Mouse (Mus musculus) lung, embryonic 14.5 days (tissue): Measurements from ENCODE around the gene Gpr156. TPM values are rescaled to one million over a fixed set of nuclear protein-coding genes. Genes with fewer than 3 reads are reported as not detected.
"Not testable (repeated sequence)": the region's sequence is repeated elsewhere in the genome, so short reads cannot be mapped to it uniquely, and the experiment has no call there.

ENCODE experiments used
- ATAC-seq: fragments of 200-750 bp; cut with Nextera tagmentation; 2 replicates; pipeline ENCODE4 v1.8.0; 2017; ENCODE audit warnings: mild to moderate bottlenecking, moderate TSS enrichment, moderate library complexity; ENCODE audit not compliant: insufficient read depth
- DNase-seq: peaks from one replicate; pipeline ENCODE4 v3.0.0-alpha.2; 2015
- H3K27ac ChIP-seq: fragments of 300-500 bp; sonication (generic); 2 replicates; pipeline ENCODE4 v1.5.1; 2014; ENCODE audit warnings: low read depth, mild to moderate bottlenecking, moderate library complexity
- H3K27me3 ChIP-seq: fragments of 300-500 bp; sonication (generic); 2 replicates; pipeline ENCODE4 v1.6.1; 2014; ENCODE audit warnings: low read length, control low read depth; ENCODE audit not compliant: insufficient read depth
- H3K36me3 ChIP-seq: fragments of 300-500 bp; sonication (generic); 2 replicates; pipeline ENCODE4 v1.6.1; 2014; ENCODE audit warnings: control low read depth; ENCODE audit not compliant: insufficient read depth
- H3K4me1 ChIP-seq: fragments of 300-500 bp; sonication (generic); 2 replicates; pipeline ENCODE4 v1.6.1; 2014; ENCODE audit warnings: antibody characterized with exemption, control low read depth; ENCODE audit not compliant: insufficient read depth
- H3K4me2 ChIP-seq: fragments of 300-500 bp; sonication (generic); 2 replicates; pipeline ENCODE4 v1.6.1; 2014; ENCODE audit warnings: mild to moderate bottlenecking
- H3K4me3 ChIP-seq: fragments of 300-500 bp; sonication (generic); 2 replicates; pipeline ENCODE4 v1.5.1; 2014; ENCODE audit warnings: low read depth, low read length
- H3K9ac ChIP-seq: fragments of 300-500 bp; sonication (generic); 2 replicates; pipeline ENCODE4 v1.6.1; 2014
- H3K9me3 ChIP-seq: fragments of 300-500 bp; sonication (generic); 2 replicates; pipeline ENCODE4 v1.6.1; 2016; ENCODE audit warnings: low read depth, low read length, control low read depth
- CTCF ChIP-seq: IDR thresholded peaks from 2 replicates; pipeline ENCODE4 v1.5.1; 2016; ENCODE audit warnings: antibody characterized with exemption, low read depth
- WGBS: fragments of 180-500 bp; shearing (Covaris S2); extraction: QIAGEN DNeasy Blood & Tissue Kit; methylation state at CpG from one replicate; pipeline ENCODE4 v1.1.7; 2014; 5-methylcytosine and 5-hydroxymethylcytosine counted together
- polyA plus RNA-seq: library from polyadenylated mRNA; unstranded; fragments of >200 nt; fragmentation: Nextera tagmentation; extraction: Ambion mirVana; gene quantifications from 2 replicates; pipeline ENCODE4 v1.2.1, GENCODE M21; 2014

Gene Gpr156
- polyA plus RNA-seq, 1 experiment from 2014 or later = 1.4 TPM

DNA sequence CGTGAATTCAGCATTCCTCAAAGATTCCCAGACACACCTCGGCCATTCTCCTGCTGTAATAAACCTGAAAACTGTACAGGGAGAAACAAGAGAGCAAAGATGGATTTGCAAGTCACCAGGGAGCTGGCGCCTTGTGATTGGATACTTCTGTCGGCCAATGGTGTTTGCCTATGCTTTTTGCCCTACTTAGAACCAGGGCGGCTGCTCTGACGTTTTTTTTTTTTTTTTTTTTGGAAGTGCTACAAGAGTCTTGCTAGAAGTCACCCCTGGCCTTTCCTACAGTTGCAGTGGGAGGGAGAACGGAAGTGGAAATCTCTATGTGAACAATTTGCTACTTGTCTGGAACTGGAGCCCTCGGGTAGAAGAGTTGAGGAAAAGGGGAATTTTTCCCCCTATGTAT, 56.1 kb downstream of the Gpr156 start:
- ATAC-seq (no peak), DNase-seq (peak; percentile 30)
- Histone ChIP-seq H3K27me3 (no peaks in the 10 kb centered on the region), H3K36me3 (no peaks in the 10 kb centered on the region), H3K4me2 (no peak overlapping the region), H3K4me3 (no peak overlapping the region), H3K9me3 (no peaks in the 10 kb centered on the region), H3K4me1 (peaks cover 5% of the 10 kb centered on the region; the same call in 1 of the 2 replicates), H3K27ac (no peak overlapping the region), H3K9ac (no peak overlapping the region)
- WGBS = 34% methylated on average over 8 of the region's 8 CpGs
- TF ChIP-seq CTCF = no peak

DNA sequence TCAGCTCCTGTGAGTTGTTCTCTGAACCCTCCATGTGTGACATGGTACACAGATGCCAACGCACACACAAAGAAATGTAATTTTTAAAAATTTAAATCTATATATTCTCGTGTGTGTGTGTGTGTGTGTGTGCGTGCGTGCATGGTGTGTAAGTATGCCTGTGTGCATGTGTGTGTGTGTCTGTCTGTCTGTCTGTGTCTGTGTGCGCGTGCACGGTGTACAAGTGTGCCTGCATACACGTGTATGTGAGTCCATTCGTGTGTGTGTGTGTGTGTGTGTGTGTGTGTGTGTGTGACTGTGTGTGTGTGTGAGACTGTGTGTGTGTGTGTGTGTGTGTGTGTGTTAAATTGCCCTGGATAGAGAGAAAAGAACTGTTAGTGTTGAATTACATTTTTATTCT, 56.9 kb downstream of the Gpr156 start:
- not testable (repeated sequence) for H3K36me3 ChIP-seq

DNA sequence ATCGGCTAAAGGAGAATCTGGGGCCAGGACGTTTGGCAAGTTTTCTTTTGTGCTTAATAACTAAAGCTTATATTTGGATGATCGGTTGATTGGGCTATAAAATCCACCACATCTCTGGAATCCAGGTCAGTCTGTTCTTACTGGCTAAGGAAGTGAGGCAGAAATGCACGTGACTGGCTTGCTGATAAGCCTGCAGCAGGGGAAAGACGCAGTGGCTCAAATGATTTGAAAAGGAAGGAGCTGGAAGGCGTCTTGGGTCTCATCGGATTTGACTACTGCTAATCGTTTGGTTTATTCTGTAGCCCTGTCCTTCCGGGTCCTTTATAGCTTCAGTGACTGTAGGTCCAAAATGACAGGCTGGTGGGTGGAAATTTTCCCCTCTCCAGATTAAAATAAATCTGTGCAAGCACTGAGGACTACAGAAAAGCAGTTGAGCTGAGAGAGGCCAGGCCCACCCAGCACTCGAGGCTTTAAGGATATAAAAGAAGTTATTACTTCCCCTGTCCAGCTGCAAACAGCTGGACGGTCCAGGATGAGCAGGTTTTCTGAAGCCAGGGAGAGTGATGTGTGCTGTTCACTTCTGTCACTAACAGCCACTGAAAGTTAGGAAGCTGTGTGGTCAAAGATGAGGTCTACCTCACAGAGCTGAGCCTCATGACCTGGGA, 57.7 kb downstream of the Gpr156 start:
- Histone ChIP-seq H3K27ac (no peak overlapping the region), H3K4me2 (no peak overlapping the region)

More for the DNA sequence above, 56.9 kb downstream of the Gpr156 start:
- H3K4me1 ChIP-seq, H3K9ac ChIP-seq, H3K27ac ChIP-seq, H3K9me3 ChIP-seq, H3K4me3 ChIP-seq, ATAC-seq, H3K27me3 ChIP-seq, DNase-seq, H3K4me2 ChIP-seq: not testable (repeated sequence)
- WGBS = 89% methylated on average over 9 of the region's 9 CpGs

DNA sequence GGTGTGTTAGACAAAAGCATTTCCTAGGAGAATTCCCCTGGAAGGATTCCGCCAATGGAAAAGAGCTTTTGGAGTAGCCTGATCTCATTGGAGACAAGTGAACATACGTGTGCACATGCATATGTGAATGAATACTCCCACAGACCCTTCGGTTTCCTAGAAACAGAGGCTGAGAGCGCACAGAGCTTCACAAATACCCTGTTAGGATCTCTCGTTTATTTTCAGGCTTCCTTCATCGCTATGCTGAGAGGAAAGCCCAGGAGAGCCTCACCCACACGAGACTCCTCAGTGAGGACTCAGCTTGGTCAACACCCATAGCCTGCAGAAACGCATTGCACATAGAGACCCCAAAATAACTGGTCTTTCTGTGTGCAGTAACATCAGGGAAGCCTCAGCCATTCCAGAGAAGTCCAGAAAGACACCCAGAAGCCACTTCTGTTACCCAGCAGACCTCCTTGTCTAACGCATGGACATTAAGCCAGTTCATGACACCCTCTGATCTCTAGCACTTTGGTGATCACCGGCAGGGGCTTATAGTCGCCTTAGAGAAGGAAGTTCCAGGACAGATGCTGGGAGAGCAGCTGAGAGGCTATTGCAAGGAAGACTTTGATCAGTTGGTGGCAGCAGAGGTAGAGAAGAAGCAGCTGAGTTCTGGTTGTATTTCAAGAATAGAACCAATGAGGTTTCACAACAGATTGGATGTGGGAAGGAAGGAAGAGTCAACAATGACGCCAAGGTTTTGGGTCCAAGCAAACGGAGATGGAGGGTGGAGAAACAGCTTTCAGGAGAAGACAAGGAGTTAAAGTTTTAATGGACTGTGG, 58.4 kb downstream of the Gpr156 start:
- Histone ChIP-seq H3K9ac (no peak overlapping the region), H3K4me2 (no peak overlapping the region), H3K4me1 (peaks cover 5% of the 10 kb centered on the region; the same call in 1 of the 2 replicates), H3K27me3 (no peaks in the 10 kb centered on the region; the same call in 1 of the 2 replicates), H3K4me3 (no peak overlapping the region), H3K27ac (no peak overlapping the region), H3K9me3 (no peaks in the 10 kb centered on the region), H3K36me3 (no peaks in the 10 kb centered on the region)
- TF ChIP-seq CTCF = peak; percentile 55
- ATAC-seq (no peak), DNase-seq (peak; percentile 66)
- WGBS = 48% methylated on average over 13 of the region's 13 CpGs

More for the DNA sequence above, 57.7 kb downstream of the Gpr156 start:
- TF ChIP-seq CTCF = no peak
- H3K9ac ChIP-seq = no peak overlapping the region
- ATAC-seq (0 out of 2 replicates have a peak, but pooled peaks have one; percentile 14), DNase-seq (peak; percentile 25)
- H3K9me3 ChIP-seq = no peaks in the 10 kb centered on the region
- 38% methylated on average over 11 of the region's 11 CpGs for WGBS
- peaks cover 5% of the 10 kb centered on the region; the same call in 1 of the 2 replicates for H3K4me1 ChIP-seq
- H3K27me3 ChIP-seq = no peaks in the 10 kb centered on the region; the same call in 1 of the 2 replicates
- H3K36me3 ChIP-seq = no peaks in the 10 kb centered on the region
- H3K4me3 ChIP-seq = no peak overlapping the region

DNA sequence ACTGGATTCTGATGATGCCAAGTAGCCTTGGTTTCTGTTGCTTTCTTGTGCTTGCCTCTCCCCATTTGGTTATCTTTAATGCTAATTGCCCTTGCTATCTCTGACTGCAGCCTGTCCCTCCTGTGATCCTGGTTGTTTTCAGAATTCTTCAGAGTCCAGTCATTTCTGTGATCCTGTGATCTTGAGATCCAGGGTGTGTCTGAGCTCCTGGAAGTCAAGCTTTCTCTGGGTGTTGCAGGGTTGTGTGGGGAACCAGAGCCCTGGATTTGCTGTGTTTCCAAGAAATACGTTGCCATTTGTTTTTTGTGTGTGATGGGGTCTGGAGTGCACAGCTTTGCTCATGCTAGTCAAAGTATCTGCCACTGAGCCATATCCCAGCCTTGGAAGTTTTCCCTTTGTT, 65.6 kb downstream of the Gpr156 start:
- Histone ChIP-seq H3K36me3 (no peaks in the 10 kb centered on the region), H3K4me2 (no peak overlapping the region), H3K27me3 (no peaks in the 10 kb centered on the region; the same call in 1 of the 2 replicates), H3K4me3 (no peak overlapping the region), H3K9me3 (no peaks in the 10 kb centered on the region), H3K4me1 (no peaks in the 10 kb centered on the region), H3K27ac (no peak overlapping the region), H3K9ac (no peak overlapping the region)
- 60% methylated on average over 1 of the region's 1 CpGs for WGBS
- no peak for TF ChIP-seq CTCF
- no peak for ATAC-seq
- no peak for DNase-seq

DNA sequence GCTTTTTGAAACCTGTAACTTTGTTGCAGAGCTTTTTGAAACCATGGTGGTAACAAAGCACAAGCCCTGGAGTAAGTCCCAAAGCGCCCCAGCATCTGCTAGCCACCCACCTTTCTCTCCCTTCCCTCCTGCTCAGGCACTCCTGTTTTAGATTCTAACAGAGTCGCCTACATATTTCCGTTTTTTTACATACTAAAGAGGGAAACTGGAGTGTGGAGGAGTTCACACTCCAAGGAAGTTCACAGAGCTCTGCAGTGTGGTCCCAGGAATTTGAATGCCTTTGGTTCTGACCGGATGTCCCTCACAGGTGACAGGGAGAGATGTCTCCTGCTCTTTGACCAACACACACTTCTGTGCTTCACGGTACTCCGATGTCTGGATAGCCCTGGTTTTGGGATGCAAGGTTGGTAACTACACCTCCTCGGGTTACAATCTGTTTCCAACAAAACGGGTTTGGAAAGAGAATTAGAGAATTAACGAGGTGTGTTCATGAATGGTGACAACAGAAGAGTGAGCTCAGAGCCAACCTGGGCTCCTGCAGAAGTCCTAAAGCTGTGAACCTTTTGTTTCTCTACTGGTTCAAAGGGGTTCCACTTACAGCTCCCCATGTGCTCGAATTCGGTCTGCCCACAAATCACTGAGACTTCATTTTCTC, 72.0 kb downstream of the Gpr156 start:
- Histone ChIP-seq H3K9ac (no peak overlapping the region), H3K36me3 (no peaks in the 10 kb centered on the region), H3K4me1 (no peaks in the 10 kb centered on the region; the same call in 1 of the 2 replicates), H3K27me3 (no peaks in the 10 kb centered on the region), H3K4me2 (no peak overlapping the region), H3K9me3 (no peaks in the 10 kb centered on the region), H3K4me3 (no peak overlapping the region), H3K27ac (peak overlapping the region; percentile 18; the same call in 1 of the 2 replicates)
- no peak for DNase-seq
- no peak for ATAC-seq
- no peak for TF ChIP-seq CTCF
- 37% methylated on average over 11 of the region's 11 CpGs for WGBS

DNA sequence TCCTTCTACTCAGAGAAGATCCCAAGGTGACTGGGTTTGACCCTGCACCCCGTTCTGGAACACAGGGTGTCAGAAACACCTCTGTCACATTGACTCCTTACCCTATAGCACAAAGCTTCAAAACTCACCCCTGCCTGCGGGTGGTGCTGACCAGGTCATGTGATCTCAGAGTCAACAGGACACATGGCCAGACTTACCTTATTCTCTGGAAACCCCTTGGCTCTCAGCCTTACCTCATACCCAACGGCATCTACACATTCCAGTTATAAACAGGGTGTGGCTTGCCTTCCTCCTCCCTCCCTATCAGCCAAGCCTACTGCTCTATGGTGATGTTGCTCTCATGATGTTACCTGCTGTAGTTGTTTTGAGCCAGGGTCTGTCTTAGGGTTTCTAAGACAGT, 73.5 kb downstream of the Gpr156 start:
- no peak for TF ChIP-seq CTCF
- no peak overlapping the region for H3K4me2 ChIP-seq
- no peak overlapping the region for H3K27ac ChIP-seq
- ATAC-seq (0 out of 2 replicates have a peak, but pooled peaks have one; percentile 18), DNase-seq (no peak)
- H3K4me1 ChIP-seq = peaks cover 2% of the 10 kb centered on the region; the same call in 1 of the 2 replicates
- no peak overlapping the region for H3K9ac ChIP-seq
- H3K27me3 ChIP-seq = no peaks in the 10 kb centered on the region
- no peaks in the 10 kb centered on the region for H3K9me3 ChIP-seq
- WGBS = 48% methylated on average over 3 of the region's 3 CpGs
- H3K4me3 ChIP-seq = no peak overlapping the region
- H3K36me3 ChIP-seq = no peaks in the 10 kb centered on the region
